Mouse (Mus musculus): ENCODE measurements around the gene Ceacam16. TPM values are rescaled to one million over a fixed set of nuclear protein-coding genes. Genes with fewer than 3 reads are reported as not detected.

The Ceacam16 gene
- not detected for total RNA-seq (2021)
- long read RNA-seq: 0 reads

DNA sequence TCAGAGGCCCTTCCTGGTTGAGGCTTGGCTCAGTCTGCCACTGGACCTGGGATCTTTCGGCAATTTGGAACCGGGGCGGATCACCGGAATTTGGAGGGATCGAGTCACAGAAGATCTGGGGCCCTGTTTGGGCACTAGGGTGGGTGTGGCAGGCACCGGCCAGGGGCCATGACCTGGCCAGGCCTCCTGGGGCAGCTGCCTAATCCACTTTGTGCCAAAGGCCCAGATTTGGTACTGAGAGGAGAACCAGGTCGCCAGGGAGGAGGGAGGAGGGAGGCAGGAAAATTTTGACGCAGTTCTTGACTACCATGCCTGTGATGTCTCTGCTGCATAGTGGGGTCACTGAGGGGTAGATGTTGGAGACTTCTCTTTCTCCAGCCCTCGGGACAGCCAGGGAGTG lies at the start of gene Ceacam16:
TSS of gene Ceacam16 (minus strand) at position 101 of the 400 bp plus-strand sequence.
- no peak for DNase-seq (ENCODE audit: low spot score in 2 of 2)

DNA sequence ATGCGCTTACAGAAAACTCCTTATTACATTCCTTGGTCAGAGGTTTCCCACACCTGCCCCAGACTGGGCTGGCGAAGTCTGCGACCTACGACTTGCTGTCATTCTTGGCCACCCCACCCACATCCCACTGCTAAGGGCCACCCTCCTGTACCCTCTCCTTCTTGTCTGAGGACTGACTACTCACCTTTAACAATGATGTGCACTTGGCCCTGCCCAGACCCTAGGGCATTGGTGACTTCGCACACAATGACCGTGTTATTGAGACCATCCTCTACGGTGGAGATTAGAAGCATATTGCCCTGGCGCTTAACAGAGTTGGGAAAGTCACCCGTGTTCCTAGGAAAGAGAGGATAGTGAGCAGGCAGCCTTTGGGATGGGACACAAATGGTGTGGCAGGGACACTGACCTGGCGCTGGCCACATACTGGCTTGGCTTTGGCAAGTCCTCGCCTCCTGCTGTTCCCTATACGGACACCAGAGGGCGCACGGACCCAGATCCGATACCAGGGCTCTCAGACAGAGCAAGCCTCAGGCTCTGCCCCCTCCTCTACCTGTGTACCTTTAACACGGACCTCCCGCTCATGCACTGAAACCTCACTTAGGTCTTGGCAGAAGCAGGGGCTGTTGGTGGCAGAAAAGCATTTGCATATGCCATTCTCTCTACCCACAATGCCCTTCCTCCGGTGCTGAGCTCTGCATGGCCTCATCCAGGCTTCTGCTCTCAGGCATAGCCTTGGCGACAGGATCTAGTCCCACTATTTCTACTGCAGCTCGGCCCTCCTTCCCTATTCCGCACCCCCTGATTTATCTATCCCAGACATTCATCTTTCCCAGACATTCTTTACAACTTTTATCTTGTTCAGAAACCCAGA lies 49.6 kb upstream of the Ceacam16 start:
- DNase-seq (ENCODE audit: low spot score in 2 of 2): peak in 1 of 2 experiments; percentile 83

DNA sequence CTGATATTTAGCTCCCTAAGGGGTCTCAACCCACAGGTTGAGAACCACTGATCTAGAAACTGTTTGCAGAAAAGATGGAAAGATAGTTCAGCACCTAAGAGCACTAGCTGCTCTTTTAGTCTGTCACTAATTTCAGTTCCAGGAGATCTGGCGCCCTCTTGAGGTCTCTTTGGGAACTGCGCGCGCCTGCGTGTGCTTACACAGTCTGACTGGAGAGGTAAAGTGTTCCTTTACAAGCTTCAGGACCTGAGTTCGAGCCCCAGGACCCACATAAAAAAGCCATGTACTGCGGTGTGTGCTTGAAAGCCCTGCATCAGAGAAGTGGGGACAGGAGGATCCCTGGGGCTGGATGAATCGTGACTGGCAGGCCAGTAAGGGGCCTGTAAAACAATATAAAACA lies 28.8 kb upstream of the Ceacam16 start:
- peak in 1 of 2 experiments; percentile 28 for DNase-seq (ENCODE audit: low spot score in 2 of 2)

DNA sequence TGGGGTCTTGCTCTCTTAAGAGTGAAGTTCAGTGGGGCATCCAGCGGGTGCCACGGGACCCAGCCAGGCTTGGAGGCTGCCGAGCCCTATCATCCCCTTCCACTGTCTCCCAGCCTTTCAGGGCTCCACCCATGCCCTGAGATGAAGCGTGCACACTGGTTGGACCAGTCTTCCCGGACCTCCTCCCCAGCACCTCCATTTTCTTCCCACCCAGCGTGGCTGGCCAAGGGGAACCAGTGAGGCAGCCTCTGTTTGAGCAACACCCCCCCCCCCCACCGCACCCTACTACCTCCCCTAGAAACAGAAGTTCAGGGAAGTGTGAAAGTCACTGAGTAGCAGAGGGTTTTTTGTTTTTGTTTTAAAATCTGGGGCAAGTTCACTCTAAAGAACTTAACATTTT lies 26.8 kb upstream of the Ceacam16 start, which contains the start of gene Ceacam19:
TSS of gene Ceacam19 (minus strand) at position 117 of the 400 bp plus-strand sequence.
- DNase-seq (ENCODE audit: low spot score in 2 of 2): no peak

DNA sequence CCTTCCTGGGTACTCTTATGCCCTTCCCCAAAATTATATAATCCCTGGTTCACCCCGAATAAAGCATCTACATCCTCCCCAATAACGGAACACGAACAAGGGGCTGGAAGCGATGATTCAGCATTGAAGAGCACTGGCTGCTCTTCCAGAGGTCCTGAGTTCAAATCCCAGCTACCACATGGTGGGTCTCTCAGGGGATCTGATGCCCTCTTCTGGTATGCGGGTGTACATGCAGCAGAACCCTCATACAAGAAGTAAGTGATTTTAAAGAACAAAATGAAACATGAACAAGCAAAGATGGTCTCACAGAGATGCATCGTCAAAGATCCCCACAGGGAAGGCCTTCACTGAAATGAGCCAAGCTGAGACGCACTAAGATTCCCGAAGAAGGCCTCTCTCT lies 19.7 kb upstream of the Ceacam16 start:
- DNase-seq (ENCODE audit: low spot score in 2 of 2): no peak

DNA sequence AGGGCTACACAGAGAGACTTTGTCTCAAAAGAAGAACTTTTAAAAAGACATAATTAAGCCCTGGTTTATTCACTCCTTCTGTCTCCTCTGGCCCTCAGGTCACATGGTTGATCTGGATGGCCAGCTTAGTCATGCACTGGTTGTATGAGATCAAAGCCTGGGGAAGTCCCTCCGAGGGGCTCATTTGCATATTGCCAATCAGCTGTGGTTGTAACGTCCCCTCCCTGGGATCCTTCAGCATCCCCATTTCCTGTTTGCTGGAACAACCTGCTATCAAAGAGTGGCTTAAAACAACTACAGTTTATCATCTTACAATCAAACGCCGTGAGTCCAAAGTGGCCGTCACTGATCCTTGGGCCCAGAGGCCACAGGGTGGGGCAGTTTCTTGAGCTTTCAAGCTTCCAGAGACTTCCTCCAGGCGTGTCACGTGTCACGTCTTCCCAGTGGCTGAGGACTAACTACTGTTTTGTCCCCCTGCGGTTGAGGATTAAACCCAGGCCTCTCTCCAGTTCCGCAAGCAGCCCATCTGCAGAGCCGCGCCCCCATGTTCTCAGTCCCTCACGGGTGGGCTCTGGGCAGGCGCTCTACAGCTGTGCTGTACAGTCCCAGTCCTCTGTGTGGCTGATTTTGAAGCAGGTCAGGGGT lies 15.8 kb upstream of the Ceacam16 start:
- DNase-seq (ENCODE audit: low spot score in 2 of 2): no peak

DNA sequence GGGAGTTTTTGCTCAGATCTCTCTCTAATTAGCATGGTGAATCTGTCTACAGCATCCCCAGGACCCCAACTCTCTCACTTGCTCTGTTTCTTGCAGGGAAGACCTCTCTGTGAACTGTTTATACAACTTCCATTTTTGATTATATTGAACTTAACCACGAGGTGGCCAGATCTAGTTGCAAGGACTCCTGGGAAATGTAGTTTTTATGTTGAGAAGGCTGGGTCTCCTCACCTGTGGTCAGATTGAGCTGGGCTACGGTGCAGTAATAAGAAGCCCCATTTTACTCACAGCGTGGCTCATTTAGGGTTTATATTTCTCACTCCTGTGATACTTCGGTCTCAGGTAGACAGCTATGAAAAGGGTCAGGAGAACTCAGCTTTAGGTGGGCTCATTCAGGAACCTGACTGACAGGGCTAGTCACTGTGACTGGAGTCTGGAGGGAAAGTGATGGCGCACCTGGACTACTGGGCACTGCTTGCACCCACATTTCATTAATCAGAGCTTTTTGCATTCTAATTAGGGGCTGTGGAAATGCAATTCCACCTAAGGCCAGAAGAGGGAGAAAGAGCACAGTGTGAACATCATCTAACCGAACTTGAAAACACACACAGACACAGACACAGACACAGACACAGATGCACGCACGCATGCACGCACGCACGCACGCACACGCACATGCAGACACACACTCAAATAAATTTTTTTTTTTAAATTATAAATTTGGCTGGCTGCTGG lies 15.0 kb upstream of the Ceacam16 start:
- peak; percentile 18 to 77 for DNase-seq (ENCODE audit: low spot score in 2 of 2)

DNA sequence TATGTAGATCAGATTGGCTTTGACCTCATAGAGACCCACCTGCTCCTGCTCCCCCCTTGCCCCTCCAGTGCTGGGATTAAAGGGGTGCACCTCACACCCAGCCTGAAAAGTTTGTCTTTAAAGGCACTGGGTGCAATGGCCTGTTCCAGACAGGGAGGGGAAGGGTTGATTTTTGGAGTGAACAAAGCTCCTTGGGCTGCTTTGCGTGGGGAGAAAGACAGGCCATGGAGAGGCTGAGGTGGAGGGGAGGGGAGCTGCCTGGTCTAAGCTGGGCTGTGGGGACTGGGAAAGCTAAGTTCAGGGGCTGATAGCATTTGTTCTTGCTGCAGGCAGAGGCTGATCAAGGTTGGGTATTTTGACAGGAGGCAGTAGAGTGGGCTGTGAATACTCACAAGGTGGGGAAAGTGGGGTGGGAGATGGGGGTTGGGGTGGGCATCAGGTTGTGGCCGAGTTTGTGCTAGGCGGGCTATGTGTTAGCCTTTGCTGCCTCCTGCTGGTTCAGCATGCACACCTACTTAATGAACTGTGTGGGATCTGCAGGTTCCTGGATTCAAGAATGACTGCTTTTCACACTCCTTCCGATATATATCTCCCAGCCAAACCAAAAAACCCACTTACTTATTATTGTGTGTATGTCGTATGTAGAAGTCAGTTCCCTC lies 11.0 kb upstream of the Ceacam16 start:
- no peak for DNase-seq (ENCODE audit: low spot score in 2 of 2)

DNA sequence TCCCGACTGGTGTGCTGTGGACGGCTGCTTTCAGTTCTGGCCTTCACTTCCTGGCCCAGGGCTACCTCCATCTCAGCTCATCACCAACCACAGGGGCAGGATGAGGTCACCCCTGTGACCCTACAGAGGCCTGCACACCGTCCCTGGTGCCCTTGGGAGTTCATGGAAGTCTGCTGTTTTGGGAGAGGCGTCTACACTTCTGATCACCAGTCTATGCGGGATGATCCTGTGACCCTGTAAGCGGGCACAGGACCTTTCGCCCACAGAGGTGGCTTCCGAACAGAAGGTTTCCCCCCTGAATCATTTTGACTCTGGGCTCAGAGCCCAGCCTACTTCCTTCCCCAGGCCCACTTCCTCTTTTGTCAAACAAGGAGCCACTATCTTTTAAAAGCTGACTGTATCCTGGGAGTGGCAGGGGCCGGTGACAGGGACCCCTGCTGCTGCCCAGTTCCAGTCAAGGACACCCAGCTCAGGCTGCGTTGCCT lies 10.1 kb upstream of the Ceacam16 start:
- no peak for DNase-seq (ENCODE audit: low spot score in 2 of 2)

DNA sequence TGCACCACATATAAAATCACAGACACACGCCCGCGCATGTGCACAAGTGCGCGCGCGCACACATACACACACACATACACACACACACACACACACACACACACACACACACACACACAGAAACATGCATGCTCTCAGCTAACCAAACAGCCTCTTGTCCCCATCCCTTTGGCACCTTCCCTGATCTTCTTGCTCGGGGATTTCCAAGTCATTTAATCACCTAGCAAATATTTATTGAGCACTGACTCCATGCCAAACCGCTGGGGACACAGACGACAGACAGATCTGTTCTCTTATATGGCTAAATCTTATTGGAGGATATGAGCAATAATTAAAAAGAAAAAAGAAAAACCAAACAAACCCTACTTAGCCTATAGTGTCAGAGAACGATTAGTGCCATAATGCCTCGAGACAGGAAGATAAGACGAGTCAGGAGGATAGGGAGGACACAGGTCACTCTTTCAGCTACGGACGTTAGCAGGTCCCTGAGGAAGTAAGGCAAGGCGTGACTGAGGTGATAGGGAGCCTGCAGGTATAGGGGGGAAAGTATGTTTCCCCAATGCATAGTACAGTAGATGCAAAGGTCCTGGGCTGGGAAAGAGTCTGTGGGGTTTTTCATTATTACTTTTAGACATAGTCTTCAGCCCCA lies 6.8 kb upstream of the Ceacam16 start:
- DNase-seq (ENCODE audit: low spot score in 2 of 2): no peak

DNA sequence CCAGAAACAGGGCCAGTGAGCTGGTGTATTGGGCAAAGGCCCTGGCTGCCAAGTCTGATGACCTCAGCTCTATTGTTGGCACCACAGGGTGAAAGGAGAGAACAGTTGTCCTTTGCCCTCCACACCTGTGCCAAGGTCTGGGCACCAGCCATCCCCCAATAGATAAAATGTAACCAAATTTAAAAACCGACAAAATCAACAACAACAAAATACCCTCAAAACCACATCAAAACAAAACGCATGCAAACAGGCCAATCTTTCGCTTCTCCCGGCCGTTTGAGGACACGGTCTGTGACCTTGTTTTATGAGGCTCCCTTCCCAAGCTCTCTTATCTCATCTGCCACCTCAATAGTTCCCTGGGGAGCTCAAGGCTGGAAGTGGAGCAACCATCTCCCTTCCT lies 5.4 kb upstream of the Ceacam16 start:
- DNase-seq (ENCODE audit: low spot score in 2 of 2): no peak

DNA sequence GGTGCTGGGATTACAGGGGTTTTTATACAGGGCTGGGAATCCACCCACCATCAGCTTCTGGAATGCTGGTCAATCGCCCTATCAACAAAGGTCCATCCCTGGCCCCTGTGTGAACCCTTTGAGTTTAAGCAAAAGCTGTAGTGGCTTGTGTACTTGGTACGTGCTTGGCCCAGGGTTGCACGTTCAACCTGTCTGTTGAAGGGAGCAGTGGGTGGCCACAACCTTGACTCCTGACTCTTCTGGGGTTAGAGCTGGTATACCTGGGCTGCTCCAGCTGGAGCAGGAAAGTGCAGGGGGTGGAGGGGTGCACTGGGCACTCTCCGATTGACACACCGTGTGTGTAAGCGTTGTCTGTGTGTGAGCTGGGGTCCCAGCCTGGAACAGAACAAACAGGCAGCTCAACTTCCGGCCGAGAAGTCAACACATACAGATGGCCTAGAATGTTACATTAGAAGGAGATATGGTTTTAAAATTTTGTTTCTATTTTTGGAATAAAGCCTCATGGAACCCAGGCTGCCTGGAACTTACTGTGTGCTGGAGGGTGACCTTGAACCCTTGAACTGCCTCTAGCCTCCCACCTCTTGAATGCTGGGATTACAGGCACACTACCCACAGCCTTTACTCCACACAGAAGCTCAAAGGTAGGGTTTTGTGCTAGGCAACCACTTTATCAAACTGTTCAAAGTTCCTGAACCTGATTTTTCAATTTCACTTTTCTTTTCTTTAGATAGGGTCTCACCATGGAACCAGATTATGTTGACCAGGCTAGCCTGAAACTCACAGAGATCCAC lies 4.3 kb upstream of the Ceacam16 start:
- DNase-seq (ENCODE audit: low spot score in 2 of 2): no peak

DNA sequence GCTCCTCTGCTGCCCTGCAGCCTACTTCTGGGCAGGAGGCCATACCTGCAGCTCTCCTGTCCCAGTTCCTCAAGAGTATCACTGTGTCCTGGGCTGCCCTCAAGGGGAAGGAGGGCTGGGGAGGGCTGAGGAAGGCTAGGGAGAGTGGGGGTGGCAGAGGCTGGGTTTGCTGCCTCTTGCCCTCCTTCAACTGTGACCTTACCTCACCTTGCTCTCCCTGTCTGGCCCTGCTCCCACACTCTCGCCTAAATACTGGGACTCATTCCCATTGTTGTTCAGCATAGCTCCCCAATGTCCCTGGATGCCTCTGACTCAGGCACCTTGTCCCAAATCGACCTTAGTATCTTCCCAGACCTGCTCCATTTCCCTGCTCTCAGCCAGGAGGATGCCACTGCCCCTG lies 3.1 kb upstream of the Ceacam16 start:
- no peak for DNase-seq (ENCODE audit: low spot score in 2 of 2)

DNA sequence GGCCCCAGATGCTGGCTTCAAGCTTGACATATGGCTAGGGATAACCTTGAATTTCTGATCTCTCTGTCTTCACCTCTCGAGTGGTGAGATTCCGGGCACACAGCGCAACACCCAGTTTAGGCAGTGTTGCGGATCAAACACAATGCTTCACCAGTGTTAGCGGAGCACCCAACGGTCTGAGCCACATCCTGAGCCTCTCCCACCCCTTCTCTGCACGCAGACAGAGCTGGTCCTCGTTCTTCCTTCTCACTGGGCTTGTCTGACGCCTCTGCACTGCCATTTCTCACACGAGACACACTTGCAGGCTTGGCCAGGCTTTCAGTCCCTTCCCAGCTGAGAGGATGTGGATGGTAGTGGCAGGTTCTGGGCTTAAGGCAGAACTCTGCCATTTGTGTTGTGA lies 1.4 kb downstream of the Ceacam16 start:
- no peak for DNase-seq (ENCODE audit: low spot score in 2 of 2)

DNA sequence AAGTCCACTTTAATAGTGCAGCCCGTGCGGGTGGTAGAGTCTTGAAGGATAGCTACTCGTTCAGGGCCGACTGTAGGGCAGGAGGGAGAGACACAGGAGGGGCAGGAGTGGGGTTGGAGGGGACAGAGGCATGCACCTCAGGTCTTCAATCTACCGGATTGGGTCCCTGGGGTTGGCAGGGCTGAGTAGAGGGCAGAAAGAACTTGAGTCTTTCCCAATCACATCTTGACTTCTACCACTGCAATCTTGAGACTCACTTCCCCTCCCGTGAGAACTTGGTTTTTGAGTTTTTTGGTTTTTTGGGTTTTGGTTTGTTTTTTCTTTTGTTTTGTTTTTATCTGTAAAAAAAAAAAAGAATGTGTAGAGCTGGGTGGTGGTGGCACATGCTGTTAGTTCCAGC lies 4.8 kb downstream of the Ceacam16 start:
- no peak for DNase-seq (ENCODE audit: low spot score in 2 of 2)

DNA sequence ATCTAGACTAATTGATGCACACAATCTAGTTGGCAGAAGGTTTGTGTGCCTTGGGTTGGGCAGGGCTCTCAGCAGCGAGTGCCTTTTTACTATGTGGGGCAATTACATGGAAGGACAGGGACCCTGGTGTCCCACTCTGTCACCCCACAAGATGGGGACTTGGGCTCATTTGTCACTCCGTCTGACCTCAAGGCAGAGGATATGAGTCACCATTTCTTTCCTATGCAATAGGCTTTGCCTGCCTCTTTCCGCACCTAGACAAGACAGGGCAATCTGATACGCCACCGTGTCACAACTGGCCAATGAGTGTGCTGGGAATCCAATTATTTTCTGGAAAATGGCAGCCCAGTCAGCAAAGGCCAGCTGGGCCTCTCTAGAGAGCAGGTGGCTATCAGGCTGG lies 5.4 kb downstream of the Ceacam16 start:
- DNase-seq (ENCODE audit: low spot score in 2 of 2): no peak

DNA sequence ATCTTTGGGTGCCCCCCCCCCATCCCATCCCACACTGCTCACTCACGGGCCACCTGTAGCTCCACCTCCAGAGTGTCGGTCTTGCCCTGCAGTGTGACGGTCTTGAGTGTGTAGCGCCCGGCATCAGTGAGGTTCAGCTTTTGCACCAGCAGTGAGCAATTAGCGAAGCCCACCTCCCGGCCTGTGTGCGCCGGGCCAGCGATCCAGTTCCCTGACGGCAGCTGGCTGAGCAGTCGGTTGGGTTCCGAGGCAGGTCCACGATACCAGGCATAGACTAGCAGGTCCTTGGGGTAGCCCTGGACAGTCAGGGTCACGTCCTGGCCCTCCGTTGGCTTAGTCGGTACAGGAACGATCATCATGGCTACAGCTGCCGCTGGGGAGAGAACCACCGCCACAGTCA lies 7.6 kb downstream of the Ceacam16 start:
- DNase-seq (ENCODE audit: low spot score in 2 of 2): no peak

DNA sequence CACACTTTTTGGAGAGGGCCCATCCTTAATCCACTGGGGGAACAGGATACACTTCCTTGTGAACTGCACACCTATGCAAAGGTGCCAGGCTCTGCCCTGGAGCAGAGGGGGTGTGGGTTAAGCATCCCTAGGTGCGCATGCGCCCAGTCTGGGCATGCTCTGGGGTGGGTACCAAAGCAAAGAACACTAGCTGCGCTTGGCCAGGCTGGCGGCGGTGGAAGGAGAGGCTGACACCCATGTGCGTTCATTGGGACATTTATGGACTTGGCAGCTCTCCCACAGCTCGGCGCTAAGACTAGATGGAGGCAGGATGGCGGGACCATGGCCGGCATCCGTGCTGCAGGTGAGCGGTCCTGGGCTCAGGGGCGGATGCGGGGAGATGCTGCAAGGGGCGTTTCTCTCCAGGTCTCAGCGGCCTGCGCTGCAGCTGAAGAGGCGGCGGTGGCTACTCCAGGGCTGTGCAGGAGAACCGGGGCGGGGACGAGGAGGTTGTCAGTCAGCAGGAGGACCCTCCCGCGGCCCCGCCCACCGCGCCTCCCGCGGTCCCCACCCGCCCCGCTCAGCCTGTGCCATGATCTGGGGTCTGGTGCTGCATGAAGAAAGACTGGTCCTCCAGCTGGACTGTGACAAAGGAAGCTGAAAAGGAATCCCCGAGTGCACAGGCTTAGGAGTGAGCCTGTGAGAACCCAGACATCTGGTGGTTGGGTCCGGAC lies 9.1 kb downstream of the Ceacam16 start, which contains the start of gene Gm19345:
TSS of gene Gm19345 (plus strand) at position 146 of the 713 bp plus-strand sequence.
- DNase-seq (ENCODE audit: low spot score in 2 of 2): peak in 1 of 2 experiments; percentile 16
